Mouse (Mus musculus): ENCODE data around the gene Swap70.

Swap70 gene

GRCm38 (mm10) chr7:110239590-110239989 is 18.1 kb downstream of the Swap70 start:
- no peak for DNase-seq

DNA sequence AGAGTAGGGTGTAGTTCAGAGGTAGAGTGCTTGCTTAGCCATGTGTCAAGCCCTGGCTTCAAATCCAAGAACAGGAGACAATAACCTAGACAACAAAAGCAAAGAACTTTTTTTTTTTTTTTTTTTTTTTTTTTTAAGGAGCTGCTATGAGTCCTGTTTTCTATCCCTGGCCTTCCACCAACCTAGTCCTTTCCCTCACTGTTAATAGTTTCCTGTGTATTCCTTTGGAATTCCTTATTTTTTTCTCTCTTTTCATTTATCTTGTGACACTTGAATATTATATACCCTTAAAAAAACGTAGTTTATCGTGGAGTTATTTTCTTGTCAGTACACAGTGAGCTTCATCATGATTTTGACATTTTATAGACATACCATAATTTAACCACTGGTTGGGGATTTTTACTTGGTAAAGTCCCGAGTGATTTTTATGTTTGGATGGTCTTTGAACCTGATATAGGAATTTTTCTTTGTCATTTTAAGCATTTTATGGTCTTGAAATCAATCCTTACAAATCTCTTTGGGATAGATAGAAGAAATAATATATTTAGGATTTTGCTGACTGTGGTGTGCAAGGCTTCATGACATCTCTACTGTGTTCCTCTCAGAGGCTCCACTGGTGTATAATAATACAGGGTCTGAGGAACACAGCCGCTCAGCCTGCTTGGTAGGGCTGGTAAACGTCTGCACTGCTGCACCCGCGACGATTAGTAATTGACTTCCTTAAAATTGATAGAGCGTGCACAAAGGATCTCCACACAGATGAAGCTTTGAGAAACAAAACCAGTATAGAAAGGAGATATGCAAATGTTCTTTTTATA is 20.2 kb downstream of the Swap70 start:
- no peak for DNase-seq

GRCm38 (mm10) chr7:110242290-110242581 is 20.7 kb downstream of the Swap70 start:
- DNase-seq, result no peak

- DNase-seq, result no peak
These were observed 23.6 kb downstream of the Swap70 start for GRCm38 (mm10) chr7:110245128-110245527.

GRCm38 (mm10) chr7:110246526-110246925 is 25.0 kb downstream of the Swap70 start:
- no peak for DNase-seq

DNA sequence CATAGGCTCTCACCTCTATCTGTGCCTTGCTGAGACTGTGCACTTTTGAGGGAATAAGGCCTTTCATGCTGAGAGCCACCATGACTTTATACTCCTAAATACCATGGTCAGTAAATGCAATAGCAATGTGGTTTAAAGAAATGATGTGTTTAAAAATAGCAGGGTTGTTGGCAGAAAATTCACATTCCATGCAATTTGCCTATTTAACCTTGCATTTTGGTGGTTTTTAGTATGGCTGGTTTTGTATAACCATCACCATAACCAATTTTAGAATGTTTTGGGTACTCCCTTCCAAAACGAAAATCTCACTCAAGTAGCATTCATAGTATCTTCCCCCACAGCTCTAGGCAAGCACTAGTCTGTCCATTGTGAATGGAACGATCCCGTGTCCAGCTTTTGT is 26.3 kb downstream of the Swap70 start:
- DNase-seq, result no peak

- DNase-seq, result no peak
These were observed 27.2 kb downstream of the Swap70 start for GRCm38 (mm10) chr7:110248677-110249076.

- DNase-seq, result no peak
These were observed 32.4 kb downstream of the Swap70 start for GRCm38 (mm10) chr7:110253861-110254260.

GRCm38 (mm10) chr7:110254395-110254794 is 32.9 kb downstream of the Swap70 start:
- DNase-seq, result no peak

DNA sequence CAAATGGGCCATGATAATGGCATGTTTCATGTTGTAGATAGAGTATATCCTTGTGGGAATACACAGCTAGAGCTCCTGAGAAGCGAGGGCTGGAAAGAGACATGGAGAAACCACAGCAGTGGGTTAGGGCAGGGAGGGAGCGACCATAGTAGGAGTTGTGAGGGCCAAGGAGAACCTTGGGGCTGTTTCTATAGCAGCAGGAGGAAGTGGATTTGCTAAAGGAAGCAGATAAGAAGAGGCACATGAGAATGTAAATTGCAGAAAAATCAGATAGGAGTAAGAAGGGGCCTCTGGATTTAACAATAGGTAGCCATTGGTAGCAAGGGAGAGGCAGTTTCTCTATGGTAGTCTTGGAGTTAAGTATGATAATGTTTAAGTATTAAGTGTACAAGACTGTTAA is 35.5 kb downstream of the Swap70 start:
- no peak for DNase-seq

DNA sequence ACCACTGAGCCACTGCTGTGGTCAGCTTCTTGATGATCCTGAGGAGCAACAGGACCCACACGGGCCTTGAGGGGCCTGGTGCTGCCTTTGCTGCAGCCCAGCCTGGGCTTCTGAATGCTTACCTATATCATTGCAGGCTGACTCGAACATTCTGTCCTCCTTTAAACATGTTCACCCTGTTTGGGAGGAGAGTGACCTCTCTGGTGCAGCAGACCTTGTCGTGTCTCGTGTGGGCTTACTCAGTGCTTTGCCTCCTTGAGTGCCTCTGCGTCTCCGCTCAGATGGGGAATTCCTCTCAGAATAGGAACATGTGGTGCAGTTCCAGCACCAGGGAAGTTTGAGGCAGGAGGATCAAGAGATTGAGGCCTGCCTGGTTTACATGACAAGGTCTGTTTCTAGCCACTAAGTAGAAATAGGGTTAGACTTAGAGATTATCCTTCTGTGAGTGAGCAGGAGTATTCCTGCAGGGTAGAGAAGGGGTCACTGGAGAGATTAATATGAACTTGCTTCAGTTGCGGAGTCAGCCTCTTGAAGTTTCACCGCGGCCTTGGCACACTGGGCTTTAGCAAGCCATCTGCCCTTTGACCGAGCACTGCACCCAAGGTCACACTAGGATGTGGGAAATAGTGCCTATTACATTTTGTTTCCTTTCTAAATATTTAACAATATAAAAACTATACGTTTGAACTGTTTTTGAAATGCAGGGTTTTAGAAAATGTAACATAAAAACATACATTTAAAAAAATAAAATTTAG is 36.9 kb downstream of the Swap70 start:
- no peak for DNase-seq

- DNase-seq, result peak; percentile 61
These were observed 38.6 kb downstream of the Swap70 start for GRCm38 (mm10) chr7:110259966-110260711.

- DNase-seq, result no peak
These were observed 40.3 kb downstream of the Swap70 start for GRCm38 (mm10) chr7:110261807-110262206.

GRCm38 (mm10) chr7:110262661-110263060 is 41.1 kb downstream of the Swap70 start:
- no peak for DNase-seq

GRCm38 (mm10) chr7:110263474-110263873 is 42.0 kb downstream of the Swap70 start:
- DNase-seq, result no peak

DNA sequence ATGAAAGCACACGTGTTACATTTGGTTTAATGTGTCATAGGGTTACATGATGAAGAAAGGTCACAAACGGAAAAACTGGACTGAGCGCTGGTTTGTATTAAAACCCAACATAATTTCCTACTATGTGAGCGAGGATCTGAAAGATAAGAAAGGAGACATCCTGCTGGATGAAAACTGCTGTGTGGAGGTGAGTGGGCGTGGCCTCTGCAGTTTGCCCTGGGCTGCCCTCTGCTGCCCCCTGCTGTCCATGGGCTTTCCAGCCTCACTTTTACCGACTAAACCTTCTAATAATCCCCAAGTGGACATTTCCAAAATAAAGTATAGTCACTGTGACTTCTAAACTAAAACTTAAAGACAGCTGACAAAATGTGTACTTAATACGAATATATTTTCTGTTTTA is 44.3 kb downstream of the Swap70 start:
- DNase-seq, result peak; percentile 95

GRCm38 (mm10) chr7:110267014-110267413 is 45.5 kb downstream of the Swap70 start:
- no peak for DNase-seq

GRCm38 (mm10) chr7:110267994-110268393 is 46.5 kb downstream of the Swap70 start:
- DNase-seq, result no peak

- DNase-seq, result no peak
These were observed 47.0 kb downstream of the Swap70 start for GRCm38 (mm10) chr7:110268511-110268910.

DNA sequence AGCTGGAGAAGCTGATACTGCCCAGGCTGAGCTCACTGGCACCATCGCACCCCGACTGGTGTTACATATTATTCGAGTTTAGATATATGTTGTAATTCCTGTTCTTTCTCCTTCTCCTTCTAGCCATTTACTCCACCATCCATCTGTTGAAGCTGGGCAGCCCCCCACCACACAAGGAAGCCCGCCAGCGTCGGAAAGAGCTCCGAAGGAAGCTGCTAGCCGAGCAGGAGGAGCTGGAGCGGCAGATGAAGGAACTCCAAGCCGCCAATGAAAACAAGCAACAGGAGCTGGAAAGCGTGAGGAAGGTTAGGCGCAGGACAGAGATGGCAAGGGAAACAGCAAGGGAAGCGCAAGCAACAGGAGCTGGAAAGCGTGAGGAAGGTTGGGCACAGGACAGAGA is 48.3 kb downstream of the Swap70 start:
- no peak for DNase-seq

GRCm38 (mm10) chr7:110270455-110270854 is 48.9 kb downstream of the Swap70 start:
- DNase-seq, result no peak

GRCm38 (mm10) chr7:110271814-110272213 is 50.3 kb downstream of the Swap70 start:
- peak; percentile 71 for DNase-seq

- peak; percentile 68 for DNase-seq
These were observed 50.9 kb downstream of the Swap70 start for GRCm38 (mm10) chr7:110272434-110272833.

Measured in kidney, postnatal 10 days (tissue).